Mouse (Mus musculus): ENCODE measurements around the gene Aff3.
A peak's percentile ranks its signal among the peaks of the same experiment; 100 is the strongest.

The Aff3 gene

GRCm38 (mm10) chr1:38310076-38310475, 354.7 kb downstream of the Aff3 start:
- DNase-seq = no peak

GRCm38 (mm10) chr1:38309341-38309740, 355.4 kb downstream of the Aff3 start:
- DNase-seq = no peak

DNA sequence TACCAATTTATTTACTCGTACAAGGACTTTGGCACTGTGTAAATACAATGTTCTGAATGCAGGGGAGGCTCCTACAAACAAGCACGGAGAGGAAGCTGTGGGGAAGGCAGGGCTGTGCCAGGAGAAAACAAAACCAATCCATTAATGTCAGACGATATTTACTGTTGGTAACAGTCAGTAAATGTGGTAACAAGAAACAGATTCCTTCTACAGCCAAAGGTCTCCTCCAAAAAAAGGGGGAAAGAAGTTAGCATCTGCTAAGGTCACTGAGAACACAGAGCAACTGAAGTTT, 356.1 kb downstream of the Aff3 start:
- no peak for DNase-seq

GRCm38 (mm10) chr1:38307821-38308704, 356.7 kb downstream of the Aff3 start:
- peak; percentile 55 to 77 for DNase-seq

GRCm38 (mm10) chr1:38307234-38307633, 357.5 kb downstream of the Aff3 start:
- DNase-seq = peak in 1 of 2 experiments; percentile 23

GRCm38 (mm10) chr1:38306146-38306545, 358.6 kb downstream of the Aff3 start:
- no peak for DNase-seq

- no peak for DNase-seq
Observed at GRCm38 (mm10) chr1:38304376-38304775, 360.4 kb downstream of the Aff3 start.

DNA sequence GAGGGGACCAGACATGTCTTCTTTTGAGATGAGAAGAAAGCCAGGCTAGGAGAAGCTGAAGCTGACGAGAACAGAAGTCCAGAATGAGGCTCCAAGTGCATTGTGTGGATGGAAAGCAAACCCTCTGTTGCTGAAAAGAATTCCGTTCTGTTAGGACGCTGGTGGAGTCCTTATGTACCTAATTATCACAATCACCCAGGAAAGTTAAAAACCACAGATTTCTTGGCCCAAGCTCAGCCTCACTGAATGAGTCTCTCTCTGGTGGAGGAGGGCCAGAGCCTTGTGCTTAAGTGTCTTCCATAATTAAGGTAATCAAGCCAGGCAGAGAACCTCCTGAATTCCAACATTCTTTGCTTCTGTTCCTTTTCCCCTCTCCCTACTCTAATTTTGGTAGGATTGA, 366.5 kb downstream of the Aff3 start:
- DNase-seq = no peak

- DNase-seq = no peak
Observed at GRCm38 (mm10) chr1:38294906-38295305, 369.8 kb downstream of the Aff3 start.

DNA sequence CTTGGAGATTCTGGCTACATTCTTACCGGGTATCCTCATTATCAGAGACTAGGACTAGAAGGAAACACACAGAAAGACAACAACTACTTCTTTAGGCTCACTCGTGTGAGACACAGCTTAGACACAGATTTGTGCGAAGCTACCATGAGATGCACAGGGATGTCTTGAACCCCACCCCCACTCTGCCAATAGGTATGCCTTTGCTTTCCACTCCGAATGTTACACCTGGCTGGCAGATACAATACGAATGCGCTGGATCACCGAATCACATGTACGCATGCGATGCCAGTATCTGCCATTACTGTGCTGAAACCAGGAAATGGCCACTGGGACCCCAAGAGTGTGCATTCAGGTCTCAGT, 370.4 kb downstream of the Aff3 start:
- no peak for DNase-seq

DNA sequence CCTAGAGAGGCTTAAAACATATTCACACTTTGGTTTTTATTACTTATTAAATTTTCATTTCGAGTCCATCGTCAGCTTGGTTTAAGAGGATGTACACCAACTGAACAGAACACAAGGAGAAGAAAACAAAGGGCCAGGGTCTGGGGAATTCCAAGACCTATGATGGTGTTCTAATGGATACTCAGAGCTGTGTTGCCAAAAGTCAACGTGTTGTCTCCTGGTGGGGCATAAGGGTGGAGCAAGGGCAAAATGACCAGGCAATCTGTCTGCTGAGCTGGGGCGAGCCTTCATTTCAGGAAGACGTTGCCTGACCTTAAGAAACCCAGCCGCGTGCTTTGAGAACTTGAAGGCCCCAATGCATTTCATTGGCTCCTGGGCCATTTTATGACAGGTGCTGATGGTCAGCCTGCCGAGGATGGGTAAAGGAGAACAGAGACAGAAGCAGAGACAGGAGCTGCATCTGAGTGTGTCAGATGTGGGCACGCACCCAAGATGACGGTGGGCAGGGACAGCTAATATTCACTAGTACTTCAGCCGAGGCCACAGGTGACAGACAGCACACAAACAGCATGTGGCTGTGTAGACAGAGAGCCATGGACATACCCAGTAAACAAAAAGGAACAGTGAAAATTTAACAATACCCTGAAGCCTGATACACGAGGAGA, 371.0 kb downstream of the Aff3 start:
- DNase-seq = peak in 1 of 2 experiments; percentile 37

DNA sequence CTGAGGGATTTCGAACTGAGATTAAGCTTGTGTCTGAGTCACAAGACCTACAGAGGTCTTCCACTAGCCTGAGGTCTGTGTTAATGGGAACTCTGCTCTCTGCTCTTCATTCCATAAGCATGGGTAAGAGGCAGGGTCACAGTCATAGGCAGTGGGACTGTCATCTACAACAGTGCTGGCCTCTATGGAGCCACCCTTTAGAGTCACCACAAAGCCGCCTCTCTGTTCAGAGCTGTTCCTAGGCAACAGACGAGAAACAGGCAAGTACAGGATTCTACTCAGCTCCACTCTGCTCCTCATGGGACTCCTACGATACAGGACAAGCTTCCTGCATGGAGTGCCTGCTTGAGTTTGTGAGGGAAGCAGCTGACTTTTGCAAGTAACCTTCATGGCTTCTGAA, 371.9 kb downstream of the Aff3 start:
- no peak for DNase-seq

DNA sequence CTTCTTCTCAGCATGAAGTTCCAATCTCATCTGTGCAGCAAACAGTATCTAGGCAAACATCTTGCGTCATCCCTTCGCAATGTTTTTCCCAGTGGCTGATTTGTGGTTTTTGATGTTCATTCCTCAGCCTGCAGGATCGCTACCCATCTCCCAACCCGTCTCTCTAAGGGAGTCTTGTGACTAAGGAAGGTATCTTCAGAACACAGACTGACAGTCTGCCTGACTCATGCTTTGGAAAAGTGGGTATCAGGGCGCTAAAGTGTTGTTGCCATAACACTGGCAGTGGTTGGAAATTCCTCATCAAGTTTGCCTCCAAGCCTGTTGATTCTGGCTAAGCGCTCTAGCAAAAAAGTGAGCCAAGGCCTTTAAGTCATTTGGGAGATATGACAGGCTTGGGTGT, 372.8 kb downstream of the Aff3 start:
- DNase-seq = no peak

DNA sequence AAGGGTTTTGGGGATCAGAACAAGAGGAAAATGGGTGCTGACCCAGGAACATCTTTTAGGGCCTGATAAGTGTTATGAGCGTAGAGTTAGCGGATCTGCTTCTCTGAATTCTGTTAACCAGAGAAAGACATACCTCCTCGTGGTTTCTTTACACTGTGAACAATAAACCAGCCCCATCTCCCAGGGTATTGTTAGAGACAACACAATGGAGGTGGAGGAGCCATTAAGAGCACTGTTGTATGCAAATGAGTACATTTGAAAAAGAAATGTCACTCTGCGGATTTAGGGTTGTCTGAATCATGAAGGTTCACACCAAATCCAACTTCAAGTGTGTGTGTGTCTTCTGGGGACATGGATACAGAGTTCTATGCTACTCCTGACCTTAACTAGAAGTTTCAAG, 373.3 kb downstream of the Aff3 start:
- DNase-seq = no peak

DNA sequence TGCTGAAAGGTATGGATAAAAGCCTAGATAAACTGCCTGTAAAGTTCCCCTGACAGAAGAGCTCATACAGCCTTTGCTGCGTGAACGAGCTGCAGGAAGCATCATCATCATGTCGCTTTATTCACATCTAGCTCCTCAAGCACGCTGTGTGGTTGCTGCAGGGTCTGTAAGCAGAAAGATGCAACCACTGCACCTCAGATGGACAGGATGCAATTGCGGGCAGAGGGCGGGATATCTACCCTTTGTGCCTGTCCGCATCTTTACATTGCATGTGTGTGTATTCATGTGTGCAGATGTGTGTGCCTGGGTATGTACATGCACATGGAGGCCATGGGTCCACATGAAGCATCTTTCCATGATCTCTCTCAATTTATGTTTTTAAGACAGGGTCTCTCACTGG, 373.9 kb downstream of the Aff3 start:
- DNase-seq = no peak

GRCm38 (mm10) chr1:38289891-38290290, 374.9 kb downstream of the Aff3 start:
- DNase-seq = no peak

DNA sequence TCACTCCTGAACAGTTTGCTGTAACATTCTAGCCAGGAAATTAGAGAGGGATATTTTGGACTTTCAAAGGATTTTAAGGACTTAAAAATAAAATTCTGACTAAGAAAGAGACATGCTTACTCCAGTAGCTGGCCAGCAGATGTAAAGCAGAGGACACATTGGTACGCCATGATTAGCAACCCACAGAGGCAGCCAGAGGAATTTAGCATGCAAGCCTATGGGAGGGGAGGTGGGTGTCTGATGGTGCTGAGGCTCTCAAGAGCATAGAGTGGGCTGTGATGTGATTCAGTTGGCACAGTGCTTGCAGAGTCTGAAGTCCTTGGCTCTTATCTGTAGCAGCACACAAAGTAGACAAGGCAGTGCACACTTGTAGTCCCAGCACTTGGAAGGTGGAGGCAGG, 376.0 kb downstream of the Aff3 start:
- DNase-seq = no peak

DNA sequence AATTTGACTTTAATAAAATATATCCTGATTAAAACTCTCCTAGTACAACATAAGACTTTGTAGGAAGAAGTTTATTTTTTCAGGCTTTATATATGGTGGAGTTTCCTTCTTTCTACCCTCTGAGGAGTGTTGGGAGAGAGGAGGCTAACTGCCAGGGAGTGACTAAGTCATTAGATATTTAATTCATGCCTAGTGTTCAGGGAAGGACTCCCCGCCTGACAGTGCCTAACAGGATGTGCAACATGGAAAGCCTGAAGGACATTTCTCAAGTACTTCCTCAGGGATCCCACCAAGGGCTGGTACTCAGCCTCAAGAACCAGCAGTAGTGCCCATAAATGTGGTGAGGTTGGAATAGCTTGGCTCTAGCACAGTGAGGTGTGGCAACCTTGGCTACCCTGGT, 378.2 kb downstream of the Aff3 start:
- no peak for DNase-seq

DNA sequence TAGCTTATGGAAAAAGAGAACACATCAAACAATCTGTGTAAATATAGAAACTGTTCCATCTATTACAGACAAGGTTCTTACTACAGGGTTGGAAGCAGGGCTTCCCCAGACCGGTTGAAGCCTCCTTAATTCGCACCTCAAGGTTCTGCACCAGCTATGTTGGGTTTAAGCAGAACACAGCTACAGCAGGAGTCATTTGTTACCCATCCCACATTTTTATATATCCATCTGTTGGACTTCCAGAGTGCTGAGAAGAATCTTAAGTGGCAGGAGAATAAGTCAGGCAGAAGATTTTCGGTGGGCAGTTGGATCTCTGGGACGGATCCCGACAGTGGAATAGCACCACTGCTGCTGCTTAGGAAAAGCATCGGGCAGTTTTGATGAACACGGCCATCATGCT, 384.2 kb downstream of the Aff3 start:
- DNase-seq = no peak

DNA sequence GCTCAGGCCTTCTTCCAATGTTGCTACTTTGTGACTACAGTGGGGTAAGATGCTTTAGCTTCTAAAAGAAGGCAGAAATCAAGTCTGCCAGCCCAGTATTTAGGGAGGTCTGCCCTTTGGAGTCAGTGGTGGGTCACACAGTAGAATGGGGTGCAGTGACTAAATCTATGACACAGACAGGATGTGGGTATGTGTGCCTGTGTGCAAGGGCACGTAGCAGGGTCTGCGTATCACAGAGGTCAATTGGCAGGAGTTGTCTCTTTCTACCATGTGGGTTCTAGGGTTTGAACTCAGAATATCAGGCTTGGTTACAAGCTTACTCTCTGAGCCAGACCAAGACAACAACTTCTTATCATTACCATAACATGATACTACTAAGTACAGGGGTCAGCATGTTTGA, 393.4 kb downstream of the Aff3 start:
- no peak for DNase-seq

DNA sequence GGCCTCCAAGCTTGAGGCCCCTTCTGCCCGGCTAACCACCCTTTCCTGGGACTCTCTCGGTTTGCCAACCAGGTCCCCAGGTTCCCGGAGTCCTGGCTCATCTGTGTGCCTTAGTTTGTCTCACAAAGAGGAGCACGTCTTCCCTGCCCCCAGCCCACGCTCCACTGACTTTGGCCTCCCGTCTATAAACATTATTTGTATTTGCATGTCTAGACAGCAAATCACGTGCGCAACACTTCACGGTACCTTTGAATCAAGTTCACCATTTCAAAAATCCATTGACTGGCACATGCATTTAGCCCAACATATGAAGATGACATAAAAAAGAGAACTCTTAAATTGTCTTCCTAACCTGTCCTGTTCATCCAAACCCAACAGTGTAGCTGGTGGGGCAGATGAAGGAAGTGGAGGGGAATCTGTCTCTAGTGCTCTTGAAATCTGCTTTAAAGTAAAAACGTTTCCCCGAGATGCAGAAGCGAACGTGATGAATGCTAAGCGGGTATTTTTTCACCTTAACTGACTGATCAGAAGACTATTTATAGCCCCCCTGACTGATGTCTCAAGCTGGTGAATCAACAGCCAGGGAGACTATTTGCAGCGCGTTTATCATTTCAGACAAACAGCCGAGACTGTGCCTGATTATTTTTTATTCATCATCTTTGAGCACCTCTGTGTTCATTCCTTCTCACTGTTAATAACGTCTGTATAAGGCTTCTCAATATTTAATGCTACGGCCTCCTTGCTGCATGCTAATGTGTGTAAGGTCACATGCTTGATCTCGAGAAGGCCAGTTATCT, 396.3 kb downstream of the Aff3 start:
- DNase-seq = no peak

DNA sequence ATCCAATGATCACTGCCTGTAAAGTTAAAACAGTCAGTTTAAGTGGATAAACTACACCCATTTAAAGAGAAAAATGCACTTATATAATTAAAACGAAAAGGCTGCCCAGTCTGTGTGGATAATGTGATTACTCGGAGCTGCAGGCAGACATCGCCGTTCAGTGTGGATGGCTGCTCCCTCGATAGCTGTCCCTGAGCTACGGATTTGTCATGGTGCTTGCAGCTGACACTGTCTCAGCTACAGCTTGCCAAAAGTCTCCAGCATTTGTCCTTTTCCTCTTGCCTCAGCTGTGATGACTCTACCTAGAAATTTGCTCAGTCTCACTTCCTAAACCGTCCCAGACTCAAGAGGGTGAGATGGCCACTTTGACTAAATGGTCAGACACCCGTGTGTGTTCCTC, 401.5 kb downstream of the Aff3 start:
- peak; percentile 29 to 39 for DNase-seq

- peak; percentile 15 to 22 for DNase-seq
Observed at GRCm38 (mm10) chr1:38262362-38263154, 402.2 kb downstream of the Aff3 start.

Data from cerebellum, postnatal 25 days (tissue).